Mouse (Mus musculus) intestine, embryonic 14.5 days (tissue): ENCODE measurements around the gene Cfl1. TPM values are rescaled to one million over a fixed set of nuclear protein-coding genes. Genes with fewer than 3 reads are reported as not detected.

Experiments used
- ATAC-seq: fragments of 200-750 bp; cut with Nextera tagmentation; replicated peaks from 2 replicates; pipeline ENCODE4 v1.8.0; 2017; ENCODE audit warnings: low read depth, moderate number of reproducible peaks, moderate TSS enrichment, moderate library complexity; ENCODE audit not compliant: low FRiP score, low TSS enrichment
- DNase-seq: peaks from one replicate; pipeline ENCODE4 v3.0.0-alpha.2; 2018; ENCODE audit warnings: low spot score
- H3K27ac ChIP-seq: fragments of 300-500 bp; sonication (generic); 2 replicates; pipeline ENCODE4 v1.5.1; 2014; ENCODE audit warnings: low read depth, mild to moderate bottlenecking, control low read depth
- H3K27me3 ChIP-seq: fragments of 300-500 bp; sonication (generic); replicated peaks from 2 replicates; pipeline ENCODE4 v1.6.1; 2014; ENCODE audit warnings: low read length, control low read depth; ENCODE audit not compliant: control insufficient read depth, insufficient read depth
- H3K36me3 ChIP-seq: fragments of 300-500 bp; sonication (generic); 2 replicates; pipeline ENCODE4 v1.6.1; 2014; ENCODE audit warnings: low read length, control low read depth; ENCODE audit not compliant: control insufficient read depth, insufficient read depth
- H3K4me1 ChIP-seq: fragments of 300-500 bp; sonication (generic); replicated peaks from 2 replicates; pipeline ENCODE4 v1.6.1; 2014; ENCODE audit warnings: low read length, control low read depth, mixed read lengths; ENCODE audit not compliant: control insufficient read depth, insufficient read depth
- H3K4me2 ChIP-seq: fragments of 300-500 bp; sonication (generic); 2 replicates; pipeline ENCODE4 v1.6.1; 2014; ENCODE audit warnings: low read length
- H3K4me3 ChIP-seq: fragments of 300-500 bp; sonication (generic); 2 replicates; pipeline ENCODE4 v1.5.1; 2014; ENCODE audit warnings: low read depth, low read length, control low read depth, mixed read lengths
- H3K9ac ChIP-seq: fragments of 300-500 bp; sonication (generic); 2 replicates; pipeline ENCODE4 v1.6.1; 2014; ENCODE audit warnings: mild to moderate bottlenecking, low read length
- H3K9me3 ChIP-seq: fragments of 300-500 bp; sonication (generic); 2 replicates; pipeline ENCODE4 v1.6.1; 2016; ENCODE audit warnings: low read length, control low read depth; ENCODE audit not compliant: control insufficient read depth
- WGBS: fragments of 180-500 bp; shearing (Covaris S2); extraction: QIAGEN DNeasy Blood & Tissue Kit; methylation state at CpG from one replicate; pipeline ENCODE4 v1.1.7; 2014; 5-methylcytosine and 5-hydroxymethylcytosine counted together
- polyA plus RNA-seq: library from polyadenylated mRNA; unstranded; fragments of >200 nt; fragmentation: Nextera tagmentation; extraction: Ambion mirVana; gene quantifications from 2 replicates; pipeline ENCODE4 v1.2.1, GENCODE M21; 2014

The Cfl1 gene
- polyA plus RNA-seq, 1 experiment from 2014 or later: 2,844 TPM

DNA sequence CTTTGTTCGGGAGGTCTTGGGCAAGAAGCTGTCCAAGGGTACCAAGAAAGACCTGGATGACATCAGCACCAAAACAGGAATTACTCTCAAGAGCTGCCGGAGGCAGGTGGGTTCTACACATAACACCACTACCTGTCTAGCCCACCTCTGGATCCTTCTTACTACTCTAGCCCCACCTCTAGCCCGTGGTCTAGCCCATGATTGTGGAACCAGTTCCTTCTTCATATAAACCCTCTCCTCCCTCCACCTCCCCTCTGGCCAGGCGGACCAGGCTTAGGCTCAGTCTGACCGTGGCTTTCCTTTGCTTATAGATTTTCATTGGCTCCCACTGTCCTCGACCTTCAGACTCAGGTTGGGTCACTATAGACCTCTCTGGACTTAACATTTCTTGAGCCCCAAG, 28.8 kb upstream of the Cfl1 start:
- DNase-seq (no peak), ATAC-seq (no peak)
- H3K9ac ChIP-seq: no peak overlapping the region; the same call in 1 of the 2 replicates
- no peaks in the 10 kb centered on the region for H3K9me3 ChIP-seq
- H3K27ac ChIP-seq: no peak overlapping the region
- peak overlapping the region; percentile 91 for H3K4me3 ChIP-seq
- WGBS: 88% methylated on average over 6 of the region's 6 CpGs
- peak overlapping the region; percentile 66 for H3K4me2 ChIP-seq
- peaks cover 30% of the 10 kb centered on the region for H3K4me1 ChIP-seq
- H3K27me3 ChIP-seq: no peaks in the 10 kb centered on the region
- H3K36me3 ChIP-seq: peaks cover 39% of the 10 kb centered on the region

- peaks cover 57% of the 10 kb centered on the region for H3K36me3 ChIP-seq
- ATAC-seq (no peak), DNase-seq (no peak)
- WGBS: 87% methylated on average over 9 of the region's 9 CpGs
- no peak overlapping the region for H3K4me2 ChIP-seq
- H3K4me1 ChIP-seq: peaks cover 20% of the 10 kb centered on the region
- no peaks in the 10 kb centered on the region for H3K27me3 ChIP-seq
- no peaks in the 10 kb centered on the region for H3K9me3 ChIP-seq
- no peak overlapping the region for H3K27ac ChIP-seq
- H3K4me3 ChIP-seq: no peak overlapping the region
- no peak overlapping the region for H3K9ac ChIP-seq
Measured at GRCm38 (mm10) chr19:5463212-5463611, 27.0 kb upstream of the Cfl1 start.

- Histone ChIP-seq H3K27me3 (no peaks in the 10 kb centered on the region), H3K36me3 (peaks cover 57% of the 10 kb centered on the region), H3K4me3 (peak overlapping the region; percentile 10), H3K27ac (no peak overlapping the region), H3K9ac (peak overlapping the region; percentile 12), H3K4me1 (peaks cover 20% of the 10 kb centered on the region), H3K4me2 (peak overlapping the region; percentile 42), H3K9me3 (no peaks in the 10 kb centered on the region)
- peak; percentile 21; the same call in 1 of the 2 replicates for ATAC-seq
- peak; percentile 83 for DNase-seq
- 35% methylated on average over 15 of the region's 15 CpGs for WGBS
Measured at GRCm38 (mm10) chr19:5463791-5464562, 26.3 kb upstream of the Cfl1 start.

DNA sequence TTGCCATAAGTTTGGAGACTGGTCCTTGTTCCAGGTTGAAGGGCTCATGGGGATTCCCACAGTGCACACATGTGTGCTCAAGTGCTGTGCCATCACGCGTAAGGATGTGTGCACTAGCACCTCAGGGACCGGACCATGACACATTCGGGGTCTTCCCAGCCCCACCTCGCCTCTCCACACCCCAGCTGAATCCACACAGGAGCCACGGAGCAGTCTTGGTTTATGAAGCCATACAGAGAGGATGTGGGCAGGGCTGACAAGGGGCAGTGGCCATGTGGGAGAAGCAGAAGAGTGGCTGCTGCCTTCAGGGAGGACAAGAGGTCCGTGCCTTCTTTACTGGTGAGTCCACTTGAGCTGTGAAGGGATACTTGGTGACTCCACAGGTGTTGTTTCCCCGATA, 25.2 kb upstream of the Cfl1 start:
- no peaks in the 10 kb centered on the region for H3K9me3 ChIP-seq
- no peak overlapping the region for H3K9ac ChIP-seq
- H3K4me3 ChIP-seq: no peak overlapping the region
- no peak overlapping the region for H3K27ac ChIP-seq
- peaks cover 57% of the 10 kb centered on the region for H3K36me3 ChIP-seq
- no peaks in the 10 kb centered on the region for H3K27me3 ChIP-seq
- no peak overlapping the region for H3K4me2 ChIP-seq
- no peak for DNase-seq
- WGBS: 95% methylated on average over 8 of the region's 8 CpGs
- H3K4me1 ChIP-seq: peaks cover 20% of the 10 kb centered on the region
- ATAC-seq: no peak

DNA sequence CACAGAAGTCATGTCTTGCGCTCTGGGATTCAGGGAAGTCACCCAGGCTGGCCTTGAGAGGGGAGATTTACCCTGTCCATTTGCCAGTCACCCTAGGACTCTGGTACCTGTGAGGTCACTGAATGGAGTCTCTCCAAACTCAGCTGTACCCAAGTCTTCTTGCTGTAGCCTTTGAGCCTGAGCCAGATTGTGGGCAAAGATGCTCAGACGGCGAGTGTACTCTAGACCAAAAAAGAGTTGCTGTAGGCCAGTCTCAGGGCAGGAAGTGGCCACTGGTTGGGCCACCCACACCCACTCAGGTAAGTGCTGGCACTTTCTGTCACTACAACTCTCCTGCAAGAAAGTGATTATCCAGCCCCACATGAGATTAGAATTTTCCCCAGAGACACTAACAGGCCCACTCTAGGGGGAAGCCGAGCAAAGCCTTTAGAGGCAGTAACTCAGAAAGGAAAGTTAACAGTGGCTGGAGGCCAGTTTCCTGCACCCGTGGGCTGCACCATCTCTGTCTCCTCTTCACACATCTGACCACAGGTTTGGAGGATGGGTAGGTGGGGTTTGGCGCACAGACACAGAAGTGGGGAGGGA, 23.2 kb upstream of the Cfl1 start:
- Histone ChIP-seq H3K4me3 (no peak overlapping the region), H3K4me1 (peaks cover 9% of the 10 kb centered on the region), H3K27ac (no peak overlapping the region), H3K9ac (no peak overlapping the region), H3K27me3 (no peaks in the 10 kb centered on the region), H3K9me3 (no peaks in the 10 kb centered on the region), H3K36me3 (peaks cover 57% of the 10 kb centered on the region), H3K4me2 (no peak overlapping the region)
- ATAC-seq (no peak), DNase-seq (no peak)
- 88% methylated on average over 6 of the region's 6 CpGs for WGBS

GRCm38 (mm10) chr19:5468374-5468773, 21.9 kb upstream of the Cfl1 start, which contains the start of gene Ctsw:
Gene Ctsw (minus strand): TSS chr19:5468507.
- H3K9me3 ChIP-seq: no peaks in the 10 kb centered on the region
- no peak within 1 kb of the TSS for H3K27ac ChIP-seq
- 48% methylated on average over 5 of the region's 5 CpGs for WGBS
- no peak within 1 kb of the TSS for H3K4me3 ChIP-seq
- no peak within 1 kb of the TSS for H3K4me2 ChIP-seq
- H3K4me1 ChIP-seq: peaks cover 9% of the 10 kb centered on the region; the same call in 1 of the 2 replicates
- H3K9ac ChIP-seq: no peak within 1 kb of the TSS
- no peak for ATAC-seq
- DNase-seq: no peak
- no peaks in the 10 kb centered on the region for H3K27me3 ChIP-seq
- H3K36me3 ChIP-seq: peaks cover 45% of the 10 kb centered on the region

DNA sequence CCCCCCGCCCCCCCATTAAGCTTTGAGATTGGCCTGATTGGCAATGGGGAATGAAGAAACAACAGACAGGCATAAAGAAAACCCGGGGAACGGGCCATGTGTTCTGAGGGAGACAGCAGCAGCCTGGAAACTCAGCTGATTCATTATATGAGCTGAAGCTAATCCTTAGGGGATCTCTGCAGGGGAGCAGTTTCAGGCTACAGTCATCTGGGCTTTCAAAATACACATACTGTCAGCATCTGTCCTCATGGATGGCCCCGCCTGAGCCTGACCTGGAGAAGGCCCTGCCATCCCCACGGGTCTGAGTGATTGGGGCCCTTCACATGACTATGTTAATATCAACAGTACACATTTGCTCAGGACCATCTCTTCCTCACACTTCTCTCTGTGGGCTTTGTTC, 18.4 kb upstream of the Cfl1 start:
- Histone ChIP-seq H3K4me2 (no peak overlapping the region), H3K27me3 (no peaks in the 10 kb centered on the region), H3K4me1 (0 out of 2 replicates have a peak, but pooled peaks cover 9% of the 10 kb centered on the region), H3K27ac (no peak overlapping the region), H3K4me3 (no peak overlapping the region), H3K36me3 (peaks cover 13% of the 10 kb centered on the region), H3K9me3 (no peaks in the 10 kb centered on the region), H3K9ac (no peak overlapping the region)
- no peak for DNase-seq
- WGBS: 58% methylated on average over 5 of the region's 5 CpGs
- no peak for ATAC-seq

- H3K27ac ChIP-seq: no peak overlapping the region
- no peak for DNase-seq
- H3K9me3 ChIP-seq: no peaks in the 10 kb centered on the region
- H3K4me2 ChIP-seq: no peak overlapping the region
- H3K36me3 ChIP-seq: peaks cover 13% of the 10 kb centered on the region
- ATAC-seq: no peak
- no peaks in the 10 kb centered on the region for H3K27me3 ChIP-seq
- H3K4me1 ChIP-seq: 0 out of 2 replicates have a peak, but pooled peaks cover 9% of the 10 kb centered on the region
- WGBS: 69% methylated on average over 3 of the region's 3 CpGs
- no peak overlapping the region for H3K9ac ChIP-seq
- no peak overlapping the region for H3K4me3 ChIP-seq
Measured at GRCm38 (mm10) chr19:5472857-5473256, 17.4 kb upstream of the Cfl1 start.
